Mouse (Mus musculus) neutrophil, adult 5-6 weeks (primary cell): Measurements from ENCODE around the gene Arl5c. TPM values are rescaled to one million over a fixed set of nuclear protein-coding genes. Genes with fewer than 3 reads are reported as not detected.

Source experiments
- ATAC-seq: fragments of 151-379, 151-347 bp; 2 replicates; pipeline ENCODE4 v1.8.0; 2017; ENCODE audit warnings: mild to moderate bottlenecking, moderate TSS enrichment; ENCODE audit not compliant: insufficient number of reproducible peaks, poor library complexity, low FRiP score, severe bottlenecking; ENCODE audit errors: extremely low read depth
- total RNA-seq: library from RNA; stranded (forward); fragments of 200-1000 nt; gene quantifications from 2 replicates; pipeline ENCODE4 v1.2.3, GENCODE M21; 2017

The Arl5c gene
- total RNA-seq, 1 experiment from 2014 or later = 56.4 TPM

DNA sequence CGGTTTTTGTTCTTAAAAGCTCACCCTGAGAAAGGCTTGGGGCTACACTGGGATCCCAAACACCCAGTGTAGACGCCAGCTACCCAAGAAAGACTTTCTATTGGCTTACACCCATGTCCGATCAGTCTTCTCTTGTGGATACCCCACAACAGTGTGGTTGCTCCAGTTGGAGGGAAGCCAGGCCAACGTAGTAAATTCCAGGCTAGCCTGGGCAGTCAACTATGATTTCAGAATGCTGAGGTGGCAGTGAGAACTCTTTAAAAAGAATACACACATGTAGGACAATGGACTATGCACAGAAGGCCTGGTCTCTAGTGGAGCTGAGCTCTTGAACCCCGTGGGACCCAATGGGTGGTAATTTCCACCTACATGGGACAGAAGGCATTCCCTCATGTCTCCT lies 21.2 kb downstream of the Arl5c start:
- ATAC-seq = no peak

GRCm38 (mm10) chr11:97974141-97974540 lies 21.8 kb downstream of the Arl5c start:
- no peak for ATAC-seq

DNA sequence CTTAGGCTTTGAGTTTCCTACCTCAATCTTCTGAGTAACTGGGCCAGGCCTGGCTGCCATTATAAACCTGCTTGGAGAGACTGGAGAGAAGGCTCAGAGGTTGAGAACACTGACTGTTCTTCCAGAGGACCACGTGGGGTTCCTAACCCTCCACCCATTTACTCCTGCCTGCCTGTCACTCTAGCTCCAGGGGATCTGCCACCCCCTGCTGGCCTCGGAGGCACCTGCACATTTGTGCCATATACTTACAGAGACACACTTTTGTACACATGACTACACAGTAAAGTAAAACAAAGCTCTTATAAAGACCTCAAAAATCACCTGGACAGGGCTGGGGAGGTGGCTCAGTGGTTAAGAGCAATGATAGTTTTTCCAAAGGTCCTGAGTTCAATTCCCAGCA lies 23.5 kb downstream of the Arl5c start:
- ATAC-seq = no peak

DNA sequence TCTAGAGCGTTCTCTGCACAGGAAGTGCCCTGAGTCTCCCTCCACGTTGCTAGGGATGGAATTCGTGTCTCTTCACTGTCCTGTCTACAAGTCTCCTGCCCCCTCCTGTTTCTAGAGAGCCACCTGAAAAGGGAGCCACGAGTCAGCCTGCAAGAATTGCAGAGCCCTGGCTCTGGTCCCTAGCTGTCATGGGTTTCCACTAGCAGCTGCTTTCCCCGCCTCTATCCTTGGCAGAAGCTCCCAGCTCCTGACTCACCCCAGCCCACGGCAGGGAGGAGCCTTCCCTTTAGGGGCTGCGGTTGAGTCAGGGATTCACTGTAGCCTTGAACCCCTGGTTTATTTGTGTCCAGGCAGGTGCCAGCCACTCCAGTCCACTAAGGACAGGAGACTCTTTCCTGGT lies 24.7 kb downstream of the Arl5c start:
- no peak for ATAC-seq

DNA sequence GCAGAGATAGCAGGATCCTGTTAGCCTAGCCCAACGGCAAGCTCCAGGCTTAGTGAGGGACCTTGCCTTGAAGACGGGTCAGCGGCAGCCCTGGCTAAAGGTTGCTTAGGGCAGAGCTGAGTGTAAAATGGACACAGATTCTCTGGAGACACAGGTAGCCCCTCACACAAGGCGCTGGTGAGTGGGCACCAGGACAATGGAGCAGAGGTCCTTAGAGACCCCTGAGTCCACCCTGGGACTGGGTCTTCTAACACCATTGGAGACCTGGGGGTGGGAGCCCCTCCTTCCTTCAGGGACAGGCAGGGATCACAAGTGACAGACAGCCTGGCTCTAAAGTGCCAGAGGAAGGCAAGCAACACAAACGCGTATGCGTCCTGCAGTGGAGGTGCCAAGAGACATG lies 25.2 kb downstream of the Arl5c start:
- ATAC-seq = no peak

GRCm38 (mm10) chr11:97968385-97968784 lies 27.6 kb downstream of the Arl5c start:
- no peak for ATAC-seq

DNA sequence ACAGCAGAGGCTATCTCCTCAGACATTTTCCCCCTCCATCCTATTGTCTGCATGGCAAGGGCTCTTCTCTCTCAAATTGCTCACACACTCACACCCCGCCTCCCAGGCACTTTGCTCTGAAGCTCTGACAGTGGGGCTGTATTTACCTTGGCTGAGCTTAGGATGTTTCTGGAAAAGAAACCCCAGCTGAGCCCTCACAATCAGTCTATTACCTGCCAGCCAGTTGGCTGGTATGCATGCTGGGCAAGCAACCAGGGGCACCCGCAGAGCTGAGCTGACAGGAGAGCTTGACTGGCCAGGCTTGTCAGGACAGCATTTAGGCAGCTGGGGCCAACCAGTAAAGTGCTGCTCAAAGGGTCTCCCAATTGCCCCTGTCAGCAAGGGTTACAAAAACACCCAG lies 28.9 kb downstream of the Arl5c start:
- ATAC-seq = no peak

DNA sequence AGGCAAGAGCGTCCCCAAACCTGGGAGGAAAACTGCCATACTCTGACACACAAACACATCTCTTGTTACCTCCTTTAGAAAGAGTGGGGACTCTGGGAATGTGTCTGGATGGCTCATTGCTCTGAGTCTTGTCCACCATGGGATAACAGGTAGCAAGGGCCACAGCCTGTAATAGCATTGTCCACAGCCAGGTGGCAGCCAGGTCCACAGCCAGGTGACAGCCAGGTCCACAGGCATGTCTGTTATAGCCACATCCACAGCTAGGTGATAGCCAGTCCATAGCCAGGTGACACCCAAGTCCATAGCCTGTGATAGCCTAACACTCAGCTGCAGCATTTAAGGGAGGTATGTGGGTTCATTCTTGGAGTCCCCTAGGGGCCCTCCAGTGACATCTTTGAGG lies 35.1 kb downstream of the Arl5c start:
- ATAC-seq = peak; percentile 47; the same call in 1 of the 2 replicates

- no peak for ATAC-seq
Observed at GRCm38 (mm10) chr11:97959300-97959680, 36.7 kb downstream of the Arl5c start.

DNA sequence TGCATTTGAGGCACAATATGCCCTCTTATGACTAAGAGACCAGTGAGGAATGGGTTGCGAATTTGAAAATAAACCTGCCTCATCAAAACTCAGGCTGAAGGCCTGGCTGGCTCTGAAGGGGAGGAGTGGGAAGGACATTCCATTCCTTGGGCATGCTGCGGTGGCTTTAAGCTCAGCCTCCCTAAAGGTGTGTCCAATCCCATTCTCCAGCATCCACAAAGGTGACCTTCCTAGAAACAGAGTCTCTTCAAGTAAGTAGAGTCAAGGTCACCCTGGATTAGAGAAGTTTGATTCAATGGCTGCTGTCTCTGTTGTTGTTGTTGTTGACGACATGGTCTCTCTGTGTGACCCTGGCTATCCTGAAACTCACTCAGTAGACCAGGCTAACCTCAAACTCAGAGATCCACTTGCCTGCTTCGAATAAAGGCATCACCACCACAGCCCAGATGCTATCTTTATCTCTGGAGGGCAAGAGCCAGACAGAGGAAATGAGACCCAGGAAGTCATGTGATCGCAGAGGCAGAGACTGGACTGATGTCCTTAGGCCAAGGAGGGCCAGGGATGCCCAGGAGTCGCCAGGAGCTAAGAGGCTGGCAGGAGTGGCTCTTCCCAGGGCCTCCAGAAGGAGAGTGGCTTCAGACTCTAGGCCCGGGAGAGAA lies 37.2 kb downstream of the Arl5c start:
- ATAC-seq = no peak

DNA sequence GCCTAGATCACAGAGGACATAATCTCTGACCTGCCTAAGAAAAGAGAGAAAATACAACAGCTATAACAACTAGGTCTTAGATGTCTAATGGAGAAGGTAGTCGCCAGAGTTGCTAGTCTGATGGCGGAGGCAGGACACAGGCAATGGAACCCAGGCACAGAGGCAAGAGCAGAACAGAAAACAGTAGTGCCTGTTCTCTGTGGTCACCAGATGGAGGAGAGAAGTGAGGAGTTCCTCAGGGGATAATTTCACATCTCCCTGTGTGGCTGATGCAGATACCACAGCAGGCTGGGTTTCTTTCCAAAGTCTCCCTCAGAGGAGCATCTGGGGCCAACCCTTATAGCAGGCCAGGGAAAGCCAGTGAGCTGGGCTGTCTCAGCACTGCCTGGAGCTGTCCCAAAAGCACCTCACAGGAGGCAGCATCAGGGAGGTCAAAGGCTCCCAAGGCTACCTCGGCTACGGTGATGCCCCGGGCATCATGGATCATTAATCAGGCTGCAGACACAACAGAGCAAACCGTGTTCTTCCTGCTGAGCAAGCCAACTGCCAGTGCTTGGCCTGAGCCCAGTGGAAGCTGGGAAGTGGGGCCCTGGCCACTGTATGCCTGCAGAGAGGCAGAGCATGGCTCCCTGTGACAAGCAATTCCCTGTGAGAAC lies 38.9 kb downstream of the Arl5c start:
- no peak for ATAC-seq

DNA sequence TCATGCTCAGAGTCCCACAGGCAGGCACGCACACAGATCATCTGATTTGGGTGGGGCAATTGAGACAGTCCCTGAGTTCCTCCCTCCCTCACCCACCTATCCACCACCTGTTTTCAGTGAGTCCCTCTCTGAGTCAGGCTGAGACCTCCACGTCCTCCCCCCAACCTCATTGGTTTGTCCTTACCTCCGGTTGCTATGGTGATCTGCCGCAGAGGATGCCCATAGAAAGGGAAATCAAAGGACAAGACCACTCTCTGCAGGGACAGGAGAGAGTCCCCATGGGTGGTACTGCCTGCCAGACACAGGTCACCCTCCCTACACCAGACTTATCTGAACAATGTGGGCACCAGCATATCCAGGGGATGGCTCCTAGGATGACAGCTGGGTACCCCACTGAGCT lies 40.1 kb downstream of the Arl5c start:
- no peak for ATAC-seq

DNA sequence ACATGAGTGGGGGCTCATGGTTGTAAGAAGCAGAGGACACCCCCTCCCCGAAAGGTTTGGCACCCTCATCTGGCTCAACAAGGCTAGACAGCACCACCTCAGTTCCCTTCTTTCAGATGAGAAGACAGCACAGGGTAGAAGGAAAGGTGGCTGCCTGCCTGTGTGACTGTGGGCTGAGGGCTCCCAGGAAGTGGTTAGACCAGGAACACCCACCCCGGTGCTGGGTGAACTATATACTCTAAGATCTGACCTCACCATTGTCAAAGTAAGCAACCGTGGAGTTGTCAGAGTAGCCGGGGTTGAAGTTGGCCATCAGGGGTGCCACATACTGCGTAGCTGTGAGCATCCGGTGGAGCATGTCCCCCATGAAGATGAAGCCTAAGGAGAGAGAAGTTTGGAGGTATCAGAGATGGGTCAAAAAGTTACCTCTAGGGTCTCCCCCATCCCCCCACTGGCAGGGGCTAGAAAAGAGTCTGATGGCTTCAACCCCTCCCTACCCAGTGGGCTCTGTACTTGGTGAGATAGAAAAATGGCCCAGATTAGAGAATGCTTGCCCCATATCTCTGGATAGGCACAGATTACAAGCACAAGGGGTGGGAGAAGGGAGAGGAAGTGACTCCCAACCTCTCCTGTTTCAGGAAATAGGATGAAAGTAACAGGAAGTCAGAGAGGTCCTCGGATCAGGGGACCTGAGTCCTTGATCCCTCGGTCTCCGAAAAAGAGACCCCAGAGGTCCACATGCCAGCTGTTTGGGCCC lies 40.7 kb downstream of the Arl5c start:
- ATAC-seq = no peak

DNA sequence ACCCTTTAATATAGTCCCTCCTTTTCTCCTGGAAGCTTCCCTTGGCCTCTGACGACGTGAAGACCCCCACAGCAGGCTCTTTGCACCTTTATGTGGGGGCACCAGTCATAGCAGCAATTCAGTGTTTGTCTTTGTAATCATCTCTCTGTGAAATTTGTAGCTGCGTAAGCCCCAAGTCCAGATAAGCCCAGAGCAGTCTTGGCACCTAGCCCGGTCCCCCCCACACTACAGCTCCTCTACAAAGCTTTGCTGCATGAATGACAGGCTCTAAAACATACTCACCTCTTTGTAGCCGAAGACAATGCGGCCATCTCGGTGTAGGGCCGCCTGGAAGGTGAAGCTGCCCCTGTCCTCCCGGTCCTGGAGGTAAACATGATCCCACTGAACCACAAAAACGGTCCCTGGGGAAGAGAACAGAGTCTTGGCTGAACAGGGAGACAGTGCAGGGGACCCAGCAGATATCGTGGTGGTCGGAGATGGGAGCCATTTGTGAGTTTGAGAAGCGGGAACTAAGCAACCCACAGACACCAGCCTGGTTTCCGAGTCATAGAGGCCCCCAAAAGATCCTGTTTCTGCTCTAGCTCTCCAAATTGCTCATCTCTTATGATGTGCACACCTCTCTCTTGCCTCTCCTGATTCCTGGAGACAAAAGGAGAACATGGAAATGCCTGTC lies 41.4 kb downstream of the Arl5c start:
- no peak for ATAC-seq

GRCm38 (mm10) chr11:97953939-97954275 lies 42.1 kb downstream of the Arl5c start:
- ATAC-seq = no peak

GRCm38 (mm10) chr11:97953179-97953938 lies 42.6 kb downstream of the Arl5c start:
- ATAC-seq = no peak

DNA sequence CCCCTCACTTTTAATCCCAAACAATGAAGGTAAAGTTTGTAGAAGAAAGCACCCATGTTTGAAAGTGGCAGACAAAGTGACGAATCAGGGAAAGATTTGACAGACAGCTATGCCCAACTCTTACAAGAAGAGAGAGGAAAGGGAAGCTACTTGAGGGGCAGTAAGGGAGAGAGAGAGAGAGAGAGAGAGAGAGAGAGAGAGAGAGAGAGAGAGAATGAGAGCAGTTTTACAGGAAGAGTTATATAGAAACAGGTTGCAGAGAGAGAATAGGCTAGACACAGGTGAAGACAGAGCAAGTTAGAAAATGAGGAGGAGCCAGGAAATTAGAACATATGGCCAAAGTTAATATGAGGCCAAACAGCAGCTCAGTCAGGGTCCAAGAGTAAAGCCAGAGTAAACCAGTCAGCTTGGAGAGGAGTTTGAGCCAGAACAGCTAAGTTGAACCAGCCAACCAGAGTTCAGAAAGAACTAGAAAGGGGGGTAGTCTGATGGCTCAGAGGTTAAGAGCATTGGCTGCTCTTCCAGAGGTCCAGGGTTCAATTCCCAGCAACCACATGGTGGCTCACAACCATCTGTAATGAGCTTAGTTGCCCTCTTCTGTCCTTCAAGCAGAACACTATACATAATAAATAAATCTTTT lies 43.5 kb downstream of the Arl5c start:
- no peak for ATAC-seq

- ATAC-seq = no peak
Observed at GRCm38 (mm10) chr11:97949703-97950475, 46.1 kb downstream of the Arl5c start.
